Mouse (Mus musculus): ENCODE measurements around the gene Hand2. TPM values are rescaled to one million over a fixed set of nuclear protein-coding genes. Genes with fewer than 3 reads are reported as not detected.

Gene Hand2
- total and polyA plus RNA-seq, 2 experiments: 2.0 to 3.9 TPM

GRCm38 (mm10) chr8:57351861-57352260 is 31.1 kb downstream of the Hand2 start:
- no peaks in the 10 kb centered on the region for H3K79me2 ChIP-seq (ENCODE audit: control insufficient read depth, insufficient read depth, low read length)
- H3K36me3 ChIP-seq (ENCODE audit: control insufficient read depth, insufficient read depth, low read length): no peaks in the 10 kb centered on the region
- H3K27me3 ChIP-seq (ENCODE audit: control insufficient read depth, insufficient read depth, low read length): 0 out of 2 replicates have a peak, but pooled peaks cover 2% of the 10 kb centered on the region
- DNase-seq (ENCODE audit: extremely low read depth, low read depth, low spot score): no peak
- no peak overlapping the region for H3K9ac ChIP-seq (ENCODE audit: low read depth, low read length)
- TF ChIP-seq POLR2A (IDR thresholded peaks at IDR 0.05; ENCODE audit: extremely low read depth, insufficient read depth, low read length): no peak
- no peak for TF ChIP-seq CTCF (IDR thresholded peaks at IDR 0.05; ENCODE audit: low read depth, low read length)
- H3K27ac ChIP-seq (replicated peaks; ENCODE audit: insufficient read depth, low read depth, low read length): no peak overlapping the region
- H3K4me3 ChIP-seq (ENCODE audit: insufficient read depth, low read depth, low read length): no peak overlapping the region
- WGBS: 47% methylated on average over 2 of the region's 2 CpGs
- no peaks in the 10 kb centered on the region for H3K4me1 ChIP-seq (ENCODE audit: control insufficient read depth, insufficient read depth, low read length)

- H3K27me3 ChIP-seq (ENCODE audit: control insufficient read depth, insufficient read depth, low read length): 0 out of 2 replicates have a peak, but pooled peaks cover 2% of the 10 kb centered on the region
- H3K36me3 ChIP-seq (ENCODE audit: control insufficient read depth, insufficient read depth, low read length): no peaks in the 10 kb centered on the region
- DNase-seq (ENCODE audit: extremely low read depth, low read depth, low spot score): no peak
- no peaks in the 10 kb centered on the region for H3K79me2 ChIP-seq (ENCODE audit: control insufficient read depth, insufficient read depth, low read length)
- no peaks in the 10 kb centered on the region for H3K4me1 ChIP-seq (ENCODE audit: control insufficient read depth, insufficient read depth, low read length)
- H3K27ac ChIP-seq (replicated peaks; ENCODE audit: insufficient read depth, low read depth, low read length): no peak overlapping the region
- H3K4me3 ChIP-seq (ENCODE audit: insufficient read depth, low read depth, low read length): no peak overlapping the region
- H3K9ac ChIP-seq (ENCODE audit: low read depth, low read length): no peak overlapping the region
- 6% methylated on average over 37 of the region's 37 CpGs for WGBS
- peak; percentile 19; the same call in 1 of the 2 replicates for TF ChIP-seq CTCF (IDR thresholded peaks at IDR 0.05; ENCODE audit: low read depth, low read length)
- TF ChIP-seq POLR2A (IDR thresholded peaks at IDR 0.05; ENCODE audit: extremely low read depth, insufficient read depth, low read length): no peak
These were observed 32.8 kb downstream of the Hand2 start for GRCm38 (mm10) chr8:57353346-57354305.

GRCm38 (mm10) chr8:57354876-57355275 is 34.1 kb downstream of the Hand2 start:
- DNase-seq (ENCODE audit: extremely low read depth, low read depth, low spot score): no peak
- Histone ChIP-seq H3K27ac (replicated peaks; ENCODE audit: insufficient read depth, low read depth, low read length) (no peak overlapping the region), H3K9ac (ENCODE audit: low read depth, low read length) (no peak overlapping the region), H3K36me3 (ENCODE audit: control insufficient read depth, insufficient read depth, low read length) (no peaks in the 10 kb centered on the region), H3K27me3 (ENCODE audit: control insufficient read depth, insufficient read depth, low read length) (0 out of 2 replicates have a peak, but pooled peaks cover 2% of the 10 kb centered on the region), H3K4me3 (ENCODE audit: insufficient read depth, low read depth, low read length) (no peak overlapping the region), H3K4me1 (ENCODE audit: control insufficient read depth, insufficient read depth, low read length) (no peaks in the 10 kb centered on the region), H3K79me2 (ENCODE audit: control insufficient read depth, insufficient read depth, low read length) (no peaks in the 10 kb centered on the region)
- TF ChIP-seq POLR2A (IDR thresholded peaks at IDR 0.05; ENCODE audit: extremely low read depth, insufficient read depth, low read length) (no peak), CTCF (IDR thresholded peaks at IDR 0.05; ENCODE audit: low read depth, low read length) (no peak)
- 61% methylated on average over 2 of the region's 2 CpGs for WGBS

- no peak for DNase-seq (ENCODE audit: extremely low read depth, low read depth, low spot score)
- Histone ChIP-seq H3K9ac (ENCODE audit: low read depth, low read length) (no peak overlapping the region), H3K4me3 (ENCODE audit: insufficient read depth, low read depth, low read length) (no peak overlapping the region), H3K4me1 (ENCODE audit: control insufficient read depth, insufficient read depth, low read length) (no peaks in the 10 kb centered on the region), H3K36me3 (ENCODE audit: control insufficient read depth, insufficient read depth, low read length) (no peaks in the 10 kb centered on the region), H3K27me3 (ENCODE audit: control insufficient read depth, insufficient read depth, low read length) (0 out of 2 replicates have a peak, but pooled peaks cover 2% of the 10 kb centered on the region), H3K79me2 (ENCODE audit: control insufficient read depth, insufficient read depth, low read length) (no peaks in the 10 kb centered on the region), H3K27ac (replicated peaks; ENCODE audit: insufficient read depth, low read depth, low read length) (no peak overlapping the region)
- WGBS: 48% methylated on average over 9 of the region's 9 CpGs
- TF ChIP-seq CTCF (IDR thresholded peaks at IDR 0.05; ENCODE audit: low read depth, low read length) (no peak), POLR2A (IDR thresholded peaks at IDR 0.05; ENCODE audit: extremely low read depth, insufficient read depth, low read length) (no peak)
These were observed 35.9 kb downstream of the Hand2 start for GRCm38 (mm10) chr8:57356529-57357325.

- Histone ChIP-seq H3K27ac (replicated peaks; ENCODE audit: insufficient read depth, low read depth, low read length) (no peak overlapping the region), H3K9ac (ENCODE audit: low read depth, low read length) (no peak overlapping the region), H3K36me3 (ENCODE audit: control insufficient read depth, insufficient read depth, low read length) (no peaks in the 10 kb centered on the region), H3K4me1 (ENCODE audit: control insufficient read depth, insufficient read depth, low read length) (no peaks in the 10 kb centered on the region), H3K79me2 (ENCODE audit: control insufficient read depth, insufficient read depth, low read length) (no peaks in the 10 kb centered on the region), H3K27me3 (ENCODE audit: control insufficient read depth, insufficient read depth, low read length) (no peaks in the 10 kb centered on the region), H3K4me3 (ENCODE audit: insufficient read depth, low read depth, low read length) (no peak overlapping the region)
- no peak for TF ChIP-seq POLR2A (IDR thresholded peaks at IDR 0.05; ENCODE audit: extremely low read depth, insufficient read depth, low read length)
- no peak for TF ChIP-seq CTCF (IDR thresholded peaks at IDR 0.05; ENCODE audit: low read depth, low read length)
- DNase-seq (ENCODE audit: extremely low read depth, low read depth, low spot score): peak; percentile 0
- WGBS: 45% methylated on average over 2 of the region's 2 CpGs
These were observed 39.7 kb downstream of the Hand2 start for GRCm38 (mm10) chr8:57360493-57360892.

All from liver, adult 2 months (tissue).